Mouse (Mus musculus) MEL (cell line): ENCODE results near the gene Tspo2. TPM values are rescaled to one million over a fixed set of nuclear protein-coding genes. Genes with fewer than 3 reads are reported as not detected.

Source experiments
- DNase-seq: peaks from one replicate; pipeline ENCODE4 v3.0.0; 2011; ENCODE audit warnings: low read depth, low spot score
- H3K27ac ChIP-seq: 2 replicates; pipeline ENCODE4 v1.5.1; 2012; ENCODE audit warnings: low read depth, mild to moderate bottlenecking, control low read depth, low read length, moderate library complexity; ENCODE audit not compliant: control insufficient read depth
- H3K27me3 ChIP-seq, 2 experiments: fragments of 150-350 bp in 1 of 2; sonication (generic) in 1 of 2; 2 replicates each; pipeline ENCODE4 v1.6.1; 2012; ENCODE audit warnings: low read length in 2 of 2, mild to moderate bottlenecking in 2 of 2, improper control_type of control experiment in 1 of 2, moderate library complexity in 1 of 2; ENCODE audit not compliant: insufficient read depth in 2 of 2, control insufficient read depth in 1 of 2
- H3K36me3 ChIP-seq, 2 experiments: 2 replicates each; pipeline ENCODE4 v1.6.1; 2012 to 2014; ENCODE audit warnings: low read length in 2 of 2, improper control_type of control experiment in 1 of 2, inconsistent platforms in 1 of 2, mild to moderate bottlenecking in 1 of 2; ENCODE audit not compliant: insufficient read depth in 2 of 2, control insufficient read depth in 1 of 2
- H3K4me1 ChIP-seq, 2 experiments: fragments of 150-350 bp in 1 of 2; sonication (generic) in 1 of 2; 2 replicates each; pipeline ENCODE4 v1.6.1; 2012; ENCODE audit warnings: low read length in 2 of 2, improper control_type of control experiment in 1 of 2, mild to moderate bottlenecking in 1 of 2; ENCODE audit not compliant: insufficient read depth in 2 of 2, control insufficient read depth in 1 of 2
- H3K4me3 ChIP-seq, 2 experiments: fragments of 150-350 bp in 1 of 2; sonication (generic) in 1 of 2; 2 replicates each; pipeline ENCODE4 v1.5.1; 2012; ENCODE audit warnings: low read depth in 2 of 2, low read length in 2 of 2, mild to moderate bottlenecking in 2 of 2, moderate library complexity in 2 of 2, control low read depth in 1 of 2, improper control_type of control experiment in 1 of 2; ENCODE audit not compliant: control insufficient read depth in 1 of 2, insufficient read depth in 1 of 2
- H3K79me2 ChIP-seq: 2 replicates; pipeline ENCODE4 v1.6.1; 2012; ENCODE audit warnings: mild to moderate bottlenecking, low read length, moderate library complexity; ENCODE audit not compliant: control insufficient read depth, poor library complexity, insufficient read depth
- H3K9ac ChIP-seq: 2 replicates; pipeline ENCODE4 v1.6.1; 2012; ENCODE audit warnings: low read depth, mild to moderate bottlenecking, control low read depth, low read length, moderate library complexity; ENCODE audit not compliant: control insufficient read depth, poor library complexity, severe bottlenecking
- H3K9me3 ChIP-seq: fragments of 150-350 bp; sonication (generic); replicated peaks from 2 replicates; pipeline ENCODE4 v1.6.1; 2012; ENCODE audit warnings: mild to moderate bottlenecking, low read length, improper control_type of control experiment, moderate library complexity; ENCODE audit not compliant: insufficient read depth
- CHD1 ChIP-seq: IDR thresholded peaks from 2 replicates; pipeline ENCODE4 v1.6.1; 2012; ENCODE audit warnings: low read depth, mild to moderate bottlenecking, inconsistent platforms, low read length, improper control_type of control experiment
- CHD2 ChIP-seq: IDR thresholded peaks from 2 replicates; pipeline ENCODE4 v1.6.1; 2011; ENCODE audit warnings: low read length, improper control_type of control experiment
- CTCF ChIP-seq, 3 experiments: IDR thresholded peaks in 2 of 3; conservative IDR thresholded peaks in 1 of 3; 2 replicates each; pipeline ENCODE4 v1.5.1; 2011 to 2012; ENCODE audit warnings: low read length in 3 of 3, low read depth in 2 of 3, mild to moderate bottlenecking in 2 of 3, improper control_type of control experiment in 1 of 3, inconsistent platforms in 1 of 3, mixed read lengths in 1 of 3, moderate library complexity in 1 of 3; ENCODE audit not compliant: control insufficient read depth in 1 of 3, insufficient read depth in 1 of 3, poor library complexity in 1 of 3, severe bottlenecking in 1 of 3
- ELF1 ChIP-seq: IDR thresholded peaks from 2 replicates; pipeline ENCODE4 v1.6.1; 2014; ENCODE audit warnings: low read depth, mild to moderate bottlenecking, inconsistent platforms, low read length, improper control_type of control experiment, moderate library complexity
- EP300 ChIP-seq, 2 experiments: IDR thresholded peaks; 2 replicates each; pipeline ENCODE4 v1.6.1; 2011; ENCODE audit warnings: improper control_type of control experiment in 2 of 2, low read length in 2 of 2, low read depth in 1 of 2, mild to moderate bottlenecking in 1 of 2
- GABPA ChIP-seq: IDR thresholded peaks from 2 replicates; pipeline ENCODE4 v1.6.1; 2012; ENCODE audit warnings: low read depth, mild to moderate bottlenecking, inconsistent platforms, low read length, improper control_type of control experiment, moderate library complexity
- JUND ChIP-seq: IDR thresholded peaks from 2 replicates; pipeline ENCODE4 v1.6.1; 2011; ENCODE audit warnings: low read depth, mild to moderate bottlenecking, improper control_type of control experiment, low read length
- MAFK ChIP-seq: IDR thresholded peaks from 2 replicates; pipeline ENCODE4 v1.6.1; 2011; ENCODE audit warnings: low read depth, mild to moderate bottlenecking, low read length, improper control_type of control experiment, borderline replicate concordance
- MAZ ChIP-seq: IDR thresholded peaks from 2 replicates; pipeline ENCODE4 v1.6.1; 2012; ENCODE audit warnings: low read depth, mild to moderate bottlenecking, inconsistent platforms, low read length, improper control_type of control experiment
- MEF2A ChIP-seq: IDR thresholded peaks from 2 replicates; pipeline ENCODE4 v1.6.1; 2014; ENCODE audit warnings: low read depth, mild to moderate bottlenecking, inconsistent platforms, low read length, improper control_type of control experiment; ENCODE audit not compliant: poor library complexity, insufficient replicate concordance, severe bottlenecking; ENCODE audit errors: extremely low read depth
- MXI1 ChIP-seq: IDR thresholded peaks from 2 replicates; pipeline ENCODE4 v1.6.1; 2011; ENCODE audit warnings: mild to moderate bottlenecking, low read depth, low read length, improper control_type of control experiment
- MYB ChIP-seq: IDR thresholded peaks from 2 replicates; pipeline ENCODE4 v1.6.1; 2011; ENCODE audit warnings: mild to moderate bottlenecking, low read depth, low read length, improper control_type of control experiment
- NRF1 ChIP-seq: IDR thresholded peaks from 2 replicates; pipeline ENCODE4 v1.6.1; 2014; ENCODE audit warnings: low read depth, mild to moderate bottlenecking, inconsistent platforms, low read length, improper control_type of control experiment, moderate library complexity; ENCODE audit not compliant: poor library complexity, insufficient read depth, severe bottlenecking
- RAD21 ChIP-seq: IDR thresholded peaks from 2 replicates; pipeline ENCODE4 v1.6.1; 2011; ENCODE audit warnings: mild to moderate bottlenecking, low read depth, low read length, improper control_type of control experiment
- RCOR1 ChIP-seq: IDR thresholded peaks from 2 replicates; pipeline ENCODE4 v1.6.1; 2012; ENCODE audit warnings: low read depth, mild to moderate bottlenecking, inconsistent platforms, low read length, improper control_type of control experiment
- SIN3A ChIP-seq: IDR thresholded peaks from 2 replicates; pipeline ENCODE4 v1.6.1; 2012; ENCODE audit warnings: low read length, improper control_type of control experiment, inconsistent platforms
- SMC3 ChIP-seq: IDR thresholded peaks from 2 replicates; pipeline ENCODE4 v1.6.1; 2011; ENCODE audit warnings: low read depth, low read length, improper control_type of control experiment
- TAL1 ChIP-seq: IDR thresholded peaks from 2 replicates; pipeline ENCODE4 v1.6.1; 2012; ENCODE audit warnings: mild to moderate bottlenecking, inconsistent platforms, low read length, moderate library complexity, mixed read lengths
- TBP ChIP-seq: IDR thresholded peaks from 2 replicates; pipeline ENCODE4 v1.8.0; 2011; ENCODE audit warnings: low read depth, low read length, improper control_type of control experiment
- UBTF ChIP-seq: IDR thresholded peaks from 2 replicates; pipeline ENCODE4 v1.6.1; 2012; ENCODE audit warnings: low read depth, mild to moderate bottlenecking, inconsistent platforms, low read length, improper control_type of control experiment, moderate library complexity, borderline replicate concordance; ENCODE audit not compliant: insufficient read depth
- USF1 ChIP-seq: IDR thresholded peaks from 2 replicates; pipeline ENCODE4 v1.6.1; 2014; ENCODE audit warnings: low read depth, mild to moderate bottlenecking, inconsistent platforms, low read length, improper control_type of control experiment, moderate library complexity
- USF2 ChIP-seq, 2 experiments: IDR thresholded peaks; 2 replicates each; pipeline ENCODE4 v1.6.1; 2011 to 2012; ENCODE audit warnings: improper control_type of control experiment in 2 of 2, low read length in 2 of 2, borderline replicate concordance in 1 of 2, inconsistent platforms in 1 of 2, low read depth in 1 of 2, mild to moderate bottlenecking in 1 of 2; ENCODE audit not compliant: insufficient read depth in 1 of 2
- ZC3H11A ChIP-seq: IDR thresholded peaks from 2 replicates; pipeline ENCODE4 v1.6.1; 2012; ENCODE audit warnings: low read depth, mild to moderate bottlenecking, inconsistent platforms, low read length, improper control_type of control experiment
- ZKSCAN1 ChIP-seq: IDR thresholded peaks from 2 replicates; pipeline ENCODE4 v1.6.1; 2012; ENCODE audit warnings: low read depth, mild to moderate bottlenecking, inconsistent platforms, low read length, improper control_type of control experiment, moderate library complexity
- ZMIZ1 ChIP-seq: IDR thresholded peaks from 2 replicates; pipeline ENCODE4 v1.6.1; 2012; ENCODE audit warnings: low read depth, mild to moderate bottlenecking, inconsistent platforms, low read length, improper control_type of control experiment, moderate library complexity
- ZNF384 ChIP-seq: IDR thresholded peaks from 2 replicates; pipeline ENCODE4 v1.6.1; 2012; ENCODE audit warnings: low read depth, mild to moderate bottlenecking, inconsistent platforms, low read length, improper control_type of control experiment
- polyA plus RNA-seq, 2 experiments: library from polyadenylated mRNA; stranded (reverse) in 1 of 2; unstranded in 1 of 2; fragments of >175 nt in 1 of 2; fragments of >200 nt in 1 of 2; gene quantifications; 2 replicates each; pipeline versions ENCODE4 v1.2.1 to v1.2.4; 2012; ENCODE audit warnings: low replicate concordance in 2 of 2, low read depth in 1 of 2; ENCODE audit not compliant: insufficient read length in 2 of 2, insufficient read depth in 1 of 2, missing spikeins in 1 of 2
- total RNA-seq: library from RNA; depleted of rRNA; stranded (reverse); fragments of 300-350 nt; gene quantifications from 2 replicates; pipeline ENCODE4 v1.2.3, GENCODE M21; 2012

The Tspo2 gene
- total and polyA plus RNA-seq, 3 experiments = 3.7 to 14.6 TPM; not detected in 1

DNA sequence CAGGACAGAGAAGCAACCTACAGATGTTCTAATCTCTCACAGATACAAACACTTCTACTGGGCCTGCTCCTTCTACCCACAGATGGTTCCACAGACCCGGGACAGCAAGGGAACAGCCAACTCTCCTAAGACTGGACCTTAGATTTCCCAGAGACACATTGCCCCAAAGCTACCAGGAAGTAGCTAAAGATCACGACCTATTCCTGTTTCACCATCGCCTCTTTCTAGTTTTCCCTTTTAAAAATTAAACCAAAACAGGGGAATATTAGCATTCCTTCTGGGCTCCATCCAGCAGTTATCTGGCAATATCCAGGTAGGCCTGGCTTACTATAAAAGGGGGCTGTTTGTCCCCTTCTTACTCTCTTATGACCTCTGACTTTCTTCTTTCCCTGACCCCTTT, 46.7 kb upstream of the Tspo2 start:
- TF ChIP-seq SMC3 (no peak), MAZ (no peak), UBTF (no peak), RCOR1 (no peak), USF1 (no peak), EP300 (IDR thresholded peaks at IDR 0.05; ENCODE audit: low read depth in 1 of 2, low read length in 2 of 2) (no peak), ZMIZ1 (no peak), CHD1 (no peak), MAFK (no peak), MEF2A (no peak), NRF1 (no peak), CHD2 (no peak), MXI1 (no peak), SIN3A (no peak), GABPA (no peak), ZC3H11A (no peak), TBP (no peak), ZNF384 (no peak), JUND (no peak)
- no peaks in the 10 kb centered on the region for H3K36me3 ChIP-seq
- no peak overlapping the region for H3K4me3 ChIP-seq
- no peak for DNase-seq
- no peak overlapping the region for H3K9ac ChIP-seq
- H3K9me3 ChIP-seq = no peaks in the 10 kb centered on the region
- no peaks in the 10 kb centered on the region for H3K79me2 ChIP-seq
- H3K4me1 ChIP-seq = no peaks in the 10 kb centered on the region
- no peak overlapping the region for H3K27ac ChIP-seq
- H3K27me3 ChIP-seq = no peaks in the 10 kb centered on the region

DNA sequence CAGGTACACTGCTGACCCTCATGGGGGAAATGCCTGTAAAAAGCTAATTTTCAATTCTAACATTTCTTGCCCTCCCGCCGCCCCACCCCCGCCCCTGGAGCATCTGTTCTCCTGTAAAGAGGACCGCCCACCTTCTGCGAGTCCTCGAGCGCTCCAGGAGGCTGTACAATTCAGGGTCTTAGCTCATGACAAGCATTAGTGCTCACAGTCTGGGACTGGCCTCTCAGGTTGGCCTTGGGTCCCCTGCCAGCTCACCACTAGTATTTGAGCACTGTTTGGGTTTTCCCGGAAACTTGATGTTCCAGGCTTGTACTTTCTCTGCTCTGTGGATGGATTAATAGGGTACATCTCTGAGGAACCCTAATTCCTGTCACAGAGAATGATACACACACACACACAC, 42.7 kb upstream of the Tspo2 start:
- no peak for DNase-seq
- TF ChIP-seq MEF2A (no peak), GABPA (no peak), CTCF (IDR thresholded peaks at IDR 0.05 in 2 of 3, conservative IDR thresholded peaks at IDR 0.05 in 1 of 3; ENCODE audit: control insufficient read depth in 1 of 3, insufficient read depth in 1 of 3, low read depth in 2 of 3, low read length in 3 of 3, poor library complexity in 1 of 3, severe bottlenecking in 1 of 3) (no peak), MXI1 (no peak), TAL1 (no peak), NRF1 (no peak), TBP (no peak), UBTF (no peak), MAFK (no peak), USF1 (no peak), ZC3H11A (no peak), MYB (no peak), ZKSCAN1 (no peak), CHD2 (no peak), JUND (no peak), MAZ (no peak), USF2 (IDR thresholded peaks at IDR 0.05; ENCODE audit: borderline replicate concordance in 1 of 2, insufficient read depth in 1 of 2, low read depth in 1 of 2, low read length in 2 of 2) (no peak), ELF1 (no peak), ZNF384 (no peak), RAD21 (no peak)

More for the DNA sequence above, 42.7 kb upstream of the Tspo2 start:
- H3K9me3 ChIP-seq = no peaks in the 10 kb centered on the region
- no peaks in the 10 kb centered on the region for H3K27me3 ChIP-seq
- no peak overlapping the region for H3K4me3 ChIP-seq
- no peaks in the 10 kb centered on the region for H3K36me3 ChIP-seq
- no peaks in the 10 kb centered on the region for H3K4me1 ChIP-seq
- no peak overlapping the region for H3K27ac ChIP-seq
- no peak overlapping the region for H3K9ac ChIP-seq
- H3K79me2 ChIP-seq = no peaks in the 10 kb centered on the region
